Mouse (Mus musculus) CH12.LX (cell line): ENCODE data around the gene Ppp1r3c. TPM values are rescaled to one million over a fixed set of nuclear protein-coding genes. Genes with fewer than 3 reads are reported as not detected.

Source experiments
- DNase-seq: peaks from one replicate; pipeline ENCODE4 v3.0.0-alpha.2; 2013; ENCODE audit errors: extremely low read depth
- H3K27ac ChIP-seq: 2 replicates; pipeline ENCODE4 v1.5.1; 2012; ENCODE audit warnings: low read depth, mild to moderate bottlenecking, control low read depth, moderate library complexity; ENCODE audit not compliant: insufficient read depth
- H3K27me3 ChIP-seq: replicated peaks from 2 replicates; pipeline ENCODE3; 2012; ENCODE audit warnings: inconsistent platforms
- H3K36me3 ChIP-seq, 2 experiments: replicated peaks in 1 of 2; 2 replicates each; pipeline versions ENCODE3 to v1.6.1; 2012; ENCODE audit warnings: inconsistent platforms in 1 of 2, low read length in 1 of 2, mild to moderate bottlenecking in 1 of 2, mixed read lengths in 1 of 2, moderate library complexity in 1 of 2; ENCODE audit not compliant: control insufficient read depth in 1 of 2, insufficient read depth in 1 of 2
- H3K4me1 ChIP-seq, 2 experiments: 2 replicates each; pipeline ENCODE4 v1.6.1; 2012; ENCODE audit warnings: inconsistent platforms in 1 of 2, moderate library complexity in 1 of 2; ENCODE audit not compliant: insufficient read depth in 2 of 2, control insufficient read depth in 1 of 2
- H3K4me2 ChIP-seq: 2 replicates; pipeline ENCODE4 v1.6.1; 2012; ENCODE audit warnings: low read depth, mild to moderate bottlenecking, control low read depth; ENCODE audit not compliant: poor library complexity, insufficient read depth, severe bottlenecking
- H3K4me3 ChIP-seq, 3 experiments: fragments of 150-350 bp in 1 of 3; sonication (generic) in 1 of 3; replicated peaks in 1 of 3; 2 replicates each; pipeline versions ENCODE3 to v1.5.1; 2011 to 2012; ENCODE audit warnings: low read depth in 2 of 3, low read length in 2 of 3, mild to moderate bottlenecking in 2 of 3, moderate library complexity in 2 of 3, control low read depth in 1 of 3, improper control_type of control experiment in 1 of 3, inconsistent platforms in 1 of 3, mixed read lengths in 1 of 3; ENCODE audit not compliant: poor library complexity in 1 of 3
- H3K79me2 ChIP-seq: replicated peaks from 2 replicates; pipeline ENCODE4 v1.6.1; 2012; ENCODE audit warnings: mild to moderate bottlenecking, moderate library complexity; ENCODE audit not compliant: control insufficient read depth, poor library complexity, insufficient read depth, severe bottlenecking; ENCODE audit errors: extremely low read depth
- H3K9ac ChIP-seq: 2 replicates; pipeline ENCODE4 v1.6.1; 2012; ENCODE audit warnings: low read depth, mild to moderate bottlenecking, control low read depth, moderate library complexity; ENCODE audit not compliant: insufficient read depth
- H3K9me3 ChIP-seq: replicated peaks from 2 replicates; pipeline ENCODE3; 2012; ENCODE audit warnings: low read length, inconsistent platforms, mixed read lengths
- BHLHE40 ChIP-seq: IDR thresholded peaks from 2 replicates; pipeline ENCODE4 v1.6.1; 2011; ENCODE audit warnings: mild to moderate bottlenecking, low read depth, low read length, improper control_type of control experiment
- CHD1 ChIP-seq: IDR thresholded peaks from 2 replicates; pipeline ENCODE4 v1.6.1; 2012; ENCODE audit warnings: low read depth, low read length, improper control_type of control experiment, inconsistent platforms
- CHD2 ChIP-seq: IDR thresholded peaks from 2 replicates; pipeline ENCODE4 v1.6.1; 2011; ENCODE audit warnings: low read length, improper control_type of control experiment
- CTCF ChIP-seq, 2 experiments: IDR thresholded peaks in 1 of 2; conservative IDR thresholded peaks in 1 of 2; 2 replicates each; pipeline ENCODE4 v1.5.1; 2011 to 2012; ENCODE audit warnings: low read depth in 2 of 2, low read length in 2 of 2, improper control_type of control experiment in 1 of 2, inconsistent platforms in 1 of 2, mild to moderate bottlenecking in 1 of 2, moderate library complexity in 1 of 2
- ETS1 ChIP-seq: conservative IDR thresholded peaks from 2 replicates; pipeline ENCODE4 v1.6.1; 2012; ENCODE audit warnings: low read depth, mild to moderate bottlenecking, inconsistent platforms, low read length, improper control_type of control experiment, moderate library complexity
- GABPA ChIP-seq: IDR thresholded peaks from 2 replicates; pipeline ENCODE4 v1.6.1; 2012; ENCODE audit warnings: low read depth, low read length, improper control_type of control experiment, inconsistent platforms; ENCODE audit not compliant: insufficient replicate concordance
- IRF4 ChIP-seq: IDR thresholded peaks from 2 replicates; pipeline ENCODE4 v1.6.1; 2014; ENCODE audit warnings: low read depth, mild to moderate bottlenecking, inconsistent platforms, low read length, improper control_type of control experiment
- MAFK ChIP-seq: IDR thresholded peaks from 2 replicates; pipeline ENCODE4 v1.6.1; 2011; ENCODE audit warnings: low read length, improper control_type of control experiment; ENCODE audit not compliant: insufficient replicate concordance
- MAX ChIP-seq: IDR thresholded peaks from 2 replicates; pipeline ENCODE4 v1.6.1; 2011; ENCODE audit warnings: low read length, improper control_type of control experiment
- MEF2A ChIP-seq: IDR thresholded peaks from 2 replicates; pipeline ENCODE4 v1.6.1; 2014; ENCODE audit warnings: low read depth, mild to moderate bottlenecking, inconsistent platforms, low read length, improper control_type of control experiment, borderline replicate concordance
- MXI1 ChIP-seq: IDR thresholded peaks from 2 replicates; pipeline ENCODE4 v1.6.1; 2011; ENCODE audit warnings: mild to moderate bottlenecking, low read depth, low read length, improper control_type of control experiment
- NELFE ChIP-seq: IDR thresholded peaks from 2 replicates; pipeline ENCODE4 v1.6.1; 2011; ENCODE audit warnings: low read depth, low read length, improper control_type of control experiment
- NRF1 ChIP-seq: IDR thresholded peaks from 2 replicates; pipeline ENCODE4 v1.6.1; 2014; ENCODE audit warnings: low read depth, mild to moderate bottlenecking, inconsistent platforms, low read length, improper control_type of control experiment, moderate library complexity
- PAX5 ChIP-seq: IDR thresholded peaks from 2 replicates; pipeline ENCODE4 v1.6.1; 2012; ENCODE audit warnings: low read length, inconsistent platforms, mixed read lengths
- RAD21 ChIP-seq: IDR thresholded peaks from 2 replicates; pipeline ENCODE4 v1.6.1; 2011; ENCODE audit warnings: low read depth, mild to moderate bottlenecking, low read length, improper control_type of control experiment, moderate library complexity
- RCOR1 ChIP-seq: conservative IDR thresholded peaks from 2 replicates; pipeline ENCODE4 v1.6.1; 2012; ENCODE audit warnings: low read depth, mild to moderate bottlenecking, inconsistent platforms, low read length, improper control_type of control experiment
- SIN3A ChIP-seq: IDR thresholded peaks from 2 replicates; pipeline ENCODE4 v1.6.1; 2012; ENCODE audit warnings: low read length, improper control_type of control experiment, inconsistent platforms
- SMC3 ChIP-seq: IDR thresholded peaks from 2 replicates; pipeline ENCODE4 v1.6.1; 2011; ENCODE audit warnings: low read depth, low read length, improper control_type of control experiment
- UBTF ChIP-seq: IDR thresholded peaks from 2 replicates; pipeline ENCODE4 v1.6.1; 2012; ENCODE audit warnings: low read depth, mild to moderate bottlenecking, inconsistent platforms, low read length, improper control_type of control experiment, moderate library complexity
- ZC3H11A ChIP-seq: IDR thresholded peaks from 2 replicates; pipeline ENCODE4 v1.6.1; 2012; ENCODE audit warnings: low read depth, mild to moderate bottlenecking, inconsistent platforms, low read length, improper control_type of control experiment
- ZKSCAN1 ChIP-seq: IDR thresholded peaks from 2 replicates; pipeline ENCODE4 v1.6.1; 2012; ENCODE audit warnings: low read depth, inconsistent platforms, low read length, improper control_type of control experiment, borderline replicate concordance
- ZMIZ1 ChIP-seq: IDR thresholded peaks from 2 replicates; pipeline ENCODE4 v1.6.1; 2012; ENCODE audit warnings: low read depth, mild to moderate bottlenecking, inconsistent platforms, low read length, improper control_type of control experiment
- dilution Hi-C: fragments of 300-500 bp; cut with MboI; formaldehyde crosslinking; loops from 2 replicates; pipeline ENCODE4 v1.14.3; 2020; ENCODE audit warnings: low sequenced_read_pairs; ENCODE audit not compliant: extremely low pct_unique_long_range_greater_than_20kb, extremely low pct_ligation_motif_present
- in situ Hi-C: fragments of 300-500 bp; cut with MboI; formaldehyde crosslinking; loops from 3 replicates; pipeline ENCODE4 v1.14.3; 2019; ENCODE audit warnings: low sequenced_read_pairs, low pct_ligation_motif_present, low pct_unique_long_range_greater_than_20kb, mixed read lengths
- polyA plus RNA-seq: library from polyadenylated mRNA; unstranded; fragments of >175 nt; gene quantifications from 2 replicates; pipeline ENCODE4 v1.2.1, GENCODE M21; 2012; ENCODE audit warnings: low read depth; ENCODE audit not compliant: insufficient read length
- total RNA-seq, 2 experiments: library from RNA; depleted of rRNA; stranded (reverse); fragments of 300-350 nt in 1 of 2; fragments of >200 nt in 1 of 2; gene quantifications; 2 replicates each; pipeline ENCODE4 v1.2.3; 2012 to 2014

Ppp1r3c gene
- total and polyA plus RNA-seq, 3 experiments = not detected

DNA sequence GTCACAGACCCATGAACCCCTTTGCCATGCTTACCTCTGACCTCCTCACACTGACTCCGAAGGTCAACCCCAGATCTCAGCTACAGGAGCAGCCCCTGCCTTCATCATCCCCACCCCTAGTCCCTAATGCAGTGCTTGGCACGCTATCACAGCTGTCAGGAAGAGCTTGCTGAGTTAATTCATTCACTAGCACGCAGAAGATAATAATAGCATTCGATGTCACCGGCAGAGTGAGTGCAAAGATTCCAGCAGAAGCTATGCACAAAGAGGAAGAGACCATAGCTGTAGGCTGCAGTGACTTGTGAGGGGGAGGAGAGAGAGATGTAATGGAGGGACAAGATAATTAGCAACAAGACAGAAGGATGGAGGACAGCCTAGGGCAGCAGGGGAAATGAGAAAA, 47.2 kb downstream of the Ppp1r3c start:
- H3K4me2 ChIP-seq = no peak overlapping the region
- no peaks in the 10 kb centered on the region for H3K27me3 ChIP-seq
- DNase-seq = peak; percentile 63
- H3K79me2 ChIP-seq = no peaks in the 10 kb centered on the region
- H3K27ac ChIP-seq = peak overlapping the region; percentile 39; the same call in 1 of the 2 replicates
- TF ChIP-seq BHLHE40 (peak; percentile 50), RAD21 (no peak), PAX5 (no peak), ZC3H11A (no peak), MEF2A (peak; percentile 80), MAX (no peak), ZKSCAN1 (no peak), CHD1 (no peak), CHD2 (no peak), ETS1 (peak; percentile 71), NELFE (no peak)
- H3K4me3 ChIP-seq = no peak overlapping the region
- dilution Hi-C loops (no loop called here), in situ Hi-C loops (no loop called here)
- H3K36me3 ChIP-seq = no peaks in the 10 kb centered on the region
- peaks cover 6 to 40% of the 10 kb centered on the region in 2 experiments; a peak in 3 of 4 replicates for H3K4me1 ChIP-seq
- no peaks in the 10 kb centered on the region for H3K9me3 ChIP-seq
- no peak overlapping the region for H3K9ac ChIP-seq

DNA sequence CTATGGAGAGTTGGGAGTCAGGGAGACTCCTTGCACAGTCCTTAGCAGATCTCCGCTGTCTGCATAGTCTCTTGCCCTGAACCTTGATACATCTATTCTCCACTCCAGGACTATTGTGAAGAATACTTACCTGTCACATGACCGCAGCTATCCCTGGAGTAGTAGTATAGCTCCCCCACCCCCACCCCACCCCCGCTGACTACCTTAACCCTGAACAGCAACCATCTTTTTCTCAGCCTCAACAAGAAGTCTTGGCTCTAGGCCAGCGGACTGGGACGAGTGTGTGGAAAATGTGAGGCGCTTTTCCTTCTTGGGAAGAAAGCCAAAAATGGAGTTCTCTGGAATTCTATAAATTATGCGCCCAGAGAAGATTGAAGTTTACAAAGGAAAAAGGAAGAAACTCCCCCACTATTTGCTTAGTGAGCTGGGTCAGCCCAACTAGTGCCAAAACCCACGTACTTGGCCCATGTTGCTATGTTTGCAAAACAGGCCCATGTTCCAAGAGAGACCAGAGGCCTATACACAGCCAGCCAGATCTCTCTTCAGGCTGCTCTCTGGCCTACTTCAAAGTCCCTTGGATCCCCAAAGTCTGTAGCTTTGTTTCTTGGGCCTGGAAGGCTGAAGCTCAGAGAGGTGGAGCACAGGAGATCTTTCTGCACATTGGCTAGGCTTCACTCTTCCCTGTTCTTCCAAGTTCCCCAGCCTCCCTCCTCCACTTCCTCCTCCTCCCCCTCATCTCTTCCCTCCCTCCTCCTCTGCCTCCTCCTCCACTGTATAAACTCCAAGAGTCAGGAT, 48.4 kb downstream of the Ppp1r3c start:
- H3K79me2 ChIP-seq = no peaks in the 10 kb centered on the region
- dilution Hi-C loops = no loop called here
- no peak overlapping the region for H3K4me3 ChIP-seq
- in situ Hi-C loops = no loop called here
- no peak overlapping the region for H3K9ac ChIP-seq
- H3K9me3 ChIP-seq = no peaks in the 10 kb centered on the region
- no peaks in the 10 kb centered on the region for H3K36me3 ChIP-seq
- TF ChIP-seq SMC3 (no peak), NRF1 (no peak), PAX5 (no peak), UBTF (no peak), MAFK (no peak), IRF4 (no peak), CHD2 (no peak), CTCF (conservative IDR thresholded peaks at IDR 0.05 in 1 of 2, IDR thresholded peaks at IDR 0.05 in 1 of 2; ENCODE audit: low read depth in 2 of 2, low read length in 2 of 2) (no peak), CHD1 (no peak), MAX (no peak), SIN3A (no peak), BHLHE40 (no peak), ZMIZ1 (no peak), GABPA (no peak), MXI1 (no peak), RAD21 (no peak), ZC3H11A (no peak), RCOR1 (no peak)
- no peak overlapping the region for H3K4me2 ChIP-seq
- no peak overlapping the region for H3K27ac ChIP-seq
- H3K27me3 ChIP-seq = no peaks in the 10 kb centered on the region
- H3K4me1 ChIP-seq = peaks cover 6 to 40% of the 10 kb centered on the region in 2 experiments; a peak in 3 of 4 replicates
- DNase-seq = no peak
